Mouse (Mus musculus) cerebellum, postnatal 14 days (tissue): ENCODE data around the gene Fem1a.

Experiments
- DNase-seq, 2 experiments: peaks; one replicate each; pipeline ENCODE4 v3.0.0; 2021; ENCODE audit warnings: mixed read lengths in 2 of 2

The Fem1a gene

DNA sequence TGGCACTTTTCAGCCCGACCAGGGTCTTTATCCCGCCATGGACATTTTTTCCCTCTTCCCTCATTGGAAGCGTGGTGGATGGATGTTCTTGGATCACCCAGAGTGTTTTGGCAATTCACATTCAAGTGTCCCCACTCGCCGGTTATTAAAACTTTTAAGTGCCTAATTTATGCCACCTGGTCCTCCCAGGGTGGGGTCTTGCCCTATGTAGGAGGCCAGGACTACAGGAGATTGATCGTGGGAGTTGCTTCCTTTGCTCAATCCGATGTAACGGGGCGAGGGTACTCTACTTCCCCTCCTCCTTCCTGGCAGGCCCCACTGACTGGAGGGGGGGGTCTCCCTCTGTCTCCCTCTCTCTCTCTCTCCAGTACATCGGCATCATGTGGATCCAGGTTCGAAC is 48.1 kb downstream of the Fem1a start:
- no peak for DNase-seq

GRCm38 (mm10) chr17:56305156-56305555 is 48.5 kb downstream of the Fem1a start:
- no peak for DNase-seq

DNA sequence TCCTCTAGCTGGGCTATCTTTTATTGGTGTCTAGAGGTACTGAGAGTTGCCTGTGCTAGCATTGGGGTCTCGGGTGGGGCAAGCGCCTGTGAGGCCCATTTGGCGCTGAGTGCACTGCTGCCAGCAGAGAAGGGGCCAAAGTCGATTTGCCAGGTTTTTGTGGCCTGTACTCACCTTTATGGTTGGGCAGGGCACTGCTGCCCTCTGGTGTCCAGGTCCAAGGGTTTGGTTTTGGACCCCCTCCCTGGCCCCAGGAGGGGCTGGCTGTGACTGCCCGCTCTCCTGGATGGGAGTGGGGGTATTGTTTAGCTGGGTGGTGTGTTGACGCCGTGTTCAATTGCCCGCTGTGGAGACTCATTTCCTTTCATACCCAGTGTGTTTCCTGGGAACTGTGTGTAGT is 49.2 kb downstream of the Fem1a start:
- DNase-seq = peak; percentile 45 to 60

- DNase-seq = no peak
Measured at GRCm38 (mm10) chr17:56308088-56308487, 51.5 kb downstream of the Fem1a start.

DNA sequence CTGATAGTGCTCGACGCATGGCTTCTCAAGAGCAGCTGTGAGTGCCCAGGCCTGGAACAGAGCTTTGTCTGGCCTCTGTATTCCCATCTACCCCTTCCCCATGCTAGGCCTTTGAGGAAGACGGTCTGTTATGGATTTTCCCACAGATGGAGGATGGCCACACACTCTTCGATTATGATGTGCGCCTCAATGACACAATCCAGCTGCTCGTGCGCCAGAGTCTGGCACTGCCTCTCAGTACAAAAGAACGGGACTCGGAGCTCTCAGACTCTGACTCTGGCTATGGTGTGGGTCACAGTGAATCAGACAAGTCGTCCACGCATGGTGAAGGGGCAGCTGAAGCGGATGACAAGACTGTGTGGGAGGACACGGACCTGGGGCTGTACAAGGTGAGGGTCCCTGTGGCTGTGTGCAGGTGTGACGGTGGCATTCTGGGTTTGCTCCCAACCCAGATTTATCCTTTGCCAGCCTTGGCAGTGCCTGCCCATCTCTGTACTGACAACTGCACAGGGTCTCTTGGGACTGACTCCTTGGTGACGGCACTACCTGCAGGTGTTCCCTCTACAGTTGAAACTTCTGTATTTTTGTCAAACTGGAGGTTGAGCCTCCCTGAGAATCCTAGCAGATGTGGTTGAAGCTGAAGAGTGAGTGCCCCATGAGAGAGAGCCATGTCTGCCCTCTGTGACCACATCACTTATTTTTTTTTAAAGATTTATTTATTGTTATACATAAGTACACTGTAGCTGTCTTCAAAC is 52.8 kb downstream of the Fem1a start:
- DNase-seq = no peak
